Comparison of ENCODE assay signal across 26 mouse cellular contexts in the genomic region with DNA sequence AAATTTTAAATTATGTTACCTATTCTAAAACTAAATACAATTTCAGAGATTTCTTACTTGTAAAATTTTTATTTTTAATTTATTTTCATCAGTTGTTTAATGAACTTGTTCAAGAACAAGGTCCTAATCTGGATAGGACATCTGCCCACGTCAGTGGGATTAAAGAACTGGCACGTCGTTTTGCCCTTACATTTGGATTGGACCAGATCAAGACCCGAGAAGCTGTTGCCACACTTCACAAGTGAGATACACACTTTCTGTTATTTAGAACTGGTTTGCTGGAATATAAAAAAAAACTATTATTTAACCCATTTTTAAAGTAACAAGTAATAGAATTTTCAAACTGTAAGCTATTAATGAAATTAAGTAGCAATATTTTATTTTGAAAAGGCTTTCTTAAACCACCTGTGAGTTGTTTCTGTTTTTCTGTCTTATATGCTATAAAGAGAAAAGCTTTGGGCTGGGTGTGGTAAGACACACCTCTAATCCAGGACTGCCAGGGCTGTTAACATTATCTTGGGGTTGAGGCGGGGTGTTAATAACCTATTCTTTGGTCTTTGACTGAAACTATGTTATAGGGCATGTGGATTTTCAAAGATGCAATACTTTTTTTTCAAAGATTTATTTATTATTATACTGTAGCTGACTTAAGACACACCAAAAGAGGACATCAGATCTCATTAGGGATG.
A peak's percentile ranks its signal among the peaks of the same experiment; 100 is the strongest.
DNase-seq lines count a peak whose midpoint lies in the region; ATAC-seq and TF ChIP-seq lines count a peak whose summit lies in the region.
"Had no signal": no experiment of that assay in that cellular context is flagged by ENCODE, and none has a peak within 500 bp of the region (broad histone marks: within the 10 kb centered on the region; RNA-seq: fewer than 3 reads in every experiment).

No protein-coding gene starts in this region.

- TF ChIP-seq EP300 in liver, postnatal 0 days (IDR thresholded peaks at IDR 0.05; ENCODE audit: low read depth): no peak

- TF ChIP-seq CTCF in liver, postnatal 0 days (IDR thresholded peaks at IDR 0.05; ENCODE audit: low read depth): no peak

- H3K9me3 ChIP-seq in liver, embryonic 13.5 days (replicated peaks): no peaks in the 10 kb centered on the region
- H3K9me3 ChIP-seq in liver, postnatal 0 days (ENCODE audit: low read length): no peaks in the 10 kb centered on the region
- H3K9me3 ChIP-seq: embryonic facial prominence, embryonic 13.5 days; embryonic facial prominence, embryonic 15.5 days; forebrain, embryonic 13.5 days; forebrain, embryonic 15.5 days had no signal

- H3K4me2 ChIP-seq in liver, embryonic 13.5 days: no peak overlapping the region
- H3K4me2 ChIP-seq in liver, postnatal 0 days (ENCODE audit: low read depth, low read length): no peak overlapping the region
- H3K4me2 ChIP-seq: embryonic facial prominence, embryonic 13.5 days; embryonic facial prominence, embryonic 15.5 days; forebrain, embryonic 13.5 days; forebrain, embryonic 15.5 days had no signal

- H3K4me3 ChIP-seq in liver, embryonic 13.5 days (replicated peaks): no peak overlapping the region
- H3K4me3 ChIP-seq in liver, postnatal 0 days (ENCODE audit: low read depth, low read length): no peak overlapping the region
- H3K4me3 ChIP-seq: embryonic facial prominence, embryonic 13.5 days; embryonic facial prominence, embryonic 15.5 days; erythroblast, embryonic 14.5 days; forebrain, embryonic 13.5 days; forebrain, embryonic 15.5 days had no signal

- H3K4me1 ChIP-seq in liver, embryonic 13.5 days (replicated peaks): no peaks in the 10 kb centered on the region; the same call in 1 of the 2 replicates
- H3K4me1 ChIP-seq in liver, postnatal 0 days (ENCODE audit: insufficient read depth): no peaks in the 10 kb centered on the region
- H3K4me1 ChIP-seq: embryonic facial prominence, embryonic 13.5 days; embryonic facial prominence, embryonic 15.5 days; forebrain, embryonic 13.5 days; forebrain, embryonic 15.5 days had no signal

- H3K36me3 ChIP-seq in liver, embryonic 13.5 days: peaks cover 8% of the 10 kb centered on the region
- H3K36me3 ChIP-seq in liver, postnatal 0 days (replicated peaks; ENCODE audit: insufficient read depth, low read length): peaks cover 18% of the 10 kb centered on the region

- DNase-seq in liver, embryonic 13.5 days: no peak
- DNase-seq in liver, postnatal 0 days: no peak
- DNase-seq in c-Kit-positive CD71-positive TER-119-positive erythroid progenitor cells, embryonic 14.5 days (ENCODE audit: low spot score): peak; percentile 16
- DNase-seq in gonadal fat pad, adult 2 months (ENCODE audit: low read depth): peak; percentile 28
- DNase-seq in frontal cortex, adult 2 months (ENCODE audit: extremely low spot score in 1 of 2, low spot score in 1 of 2): no peak
- no peak for DNase-seq in urinary bladder, adult 18-20 months (ENCODE audit: low spot score in 2 of 2)
- no peak for DNase-seq in layer of hippocampus, adult 9-11 months
- DNase-seq: adrenal gland, adult 8-10 months; adrenal gland, postnatal 14 days; adrenal gland, postnatal 36 days; cerebellum, adult 11 months; cerebellum, adult 18-20 months; cerebellum, adult 8-10 months; cerebellum, adult 9-11 months; cerebellum, postnatal 14 days; cerebellum, postnatal 36 days; embryo, embryonic 11 days; forebrain, postnatal 0 days had no signal

- 64% methylated on average over 5 of the region's 5 CpGs for WGBS in liver, embryonic 13.5 days (ENCODE audit: insufficient replicate concordance)
- 68% methylated on average over 5 of the region's 5 CpGs for WGBS in liver, postnatal 0 days (ENCODE audit: insufficient replicate concordance)

- ATAC-seq in liver, embryonic 13.5 days (ENCODE audit: low read depth): peak; percentile 67; the same call in 1 of the 2 replicates
- no peak for ATAC-seq in liver, postnatal 0 days
- peak; percentile 90 for ATAC-seq in megakaryocyte-erythroid progenitor cell, adult 5-6 weeks (replicated peaks; ENCODE audit: low FRiP score, low TSS enrichment, poor library complexity, severe bottlenecking)
- ATAC-seq: activated CD4-positive, CD25-positive, alpha-beta regulatory T cell, adult 4 months; forebrain, embryonic 13.5 days; forebrain, embryonic 15.5 days; forebrain, postnatal 0 days; Patski had no signal

- H3K27me3 ChIP-seq in liver, embryonic 13.5 days: no peaks in the 10 kb centered on the region
- H3K27me3 ChIP-seq in liver, postnatal 0 days (ENCODE audit: insufficient read depth, low read length): no peaks in the 10 kb centered on the region
- H3K27me3 ChIP-seq: embryonic facial prominence, embryonic 13.5 days; embryonic facial prominence, embryonic 15.5 days; forebrain, embryonic 13.5 days; forebrain, embryonic 15.5 days; Patski had no signal

- no peak overlapping the region for H3K9ac ChIP-seq in liver, embryonic 13.5 days
- no peak overlapping the region for H3K9ac ChIP-seq in liver, postnatal 0 days (replicated peaks)
- H3K9ac ChIP-seq: embryonic facial prominence, embryonic 13.5 days; embryonic facial prominence, embryonic 15.5 days; forebrain, embryonic 13.5 days; forebrain, embryonic 15.5 days; forebrain, postnatal 0 days had no signal

- H3K27ac ChIP-seq in liver, embryonic 13.5 days: no peak overlapping the region
- H3K27ac ChIP-seq in liver, postnatal 0 days (ENCODE audit: low read depth): no peak overlapping the region
- H3K27ac ChIP-seq: embryonic facial prominence, embryonic 13.5 days; embryonic facial prominence, embryonic 15.5 days; forebrain, embryonic 13.5 days; forebrain, embryonic 15.5 days had no signal

Comparison
In these comparisons a context has a peak if more than half of its experiments do, and no peak if none do; other contexts are left out.
1. DNase-seq: peak in c-Kit-positive CD71-positive TER-119-positive erythroid progenitor cells, embryonic 14.5 days (single experiment) and gonadal fat pad, adult 2 months (single experiment); none in liver, embryonic 13.5 days (single experiment), liver, postnatal 0 days (single experiment), frontal cortex, adult 2 months (0 of 2), urinary bladder, adult 18-20 months (0 of 2) and layer of hippocampus, adult 9-11 months (single experiment).